Mouse (Mus musculus) liver (tissue): ENCODE data around the gene Slc5a4b.

Experiments
- DNase-seq: peaks from one replicate; pipeline ENCODE4 v3.0.0-alpha.2; 2020; ENCODE audit warnings: mixed read lengths

Gene Slc5a4b

GRCm38 (mm10) chr10:76035277-76035676 is 75.5 kb downstream of the Slc5a4b start:
- no peak for DNase-seq

GRCm38 (mm10) chr10:76034001-76034600 is 76.7 kb downstream of the Slc5a4b start:
- no peak for DNase-seq

- no peak for DNase-seq
Observed at GRCm38 (mm10) chr10:76033119-76033455, 77.7 kb downstream of the Slc5a4b start.

- peak; percentile 96 for DNase-seq
Observed at GRCm38 (mm10) chr10:76032402-76033118, 78.2 kb downstream of the Slc5a4b start, which contains the start of gene Zfp280b. Gene Zfp280b, plus strand, starts transcription at chr10:76032650.

GRCm38 (mm10) chr10:76031511-76032401 is 79.0 kb downstream of the Slc5a4b start:
- DNase-seq: no peak

GRCm38 (mm10) chr10:76030496-76030895 is 80.3 kb downstream of the Slc5a4b start:
- peak; percentile 30 for DNase-seq

GRCm38 (mm10) chr10:76029276-76029675 is 81.5 kb downstream of the Slc5a4b start:
- no peak for DNase-seq

GRCm38 (mm10) chr10:76028396-76028795 is 82.4 kb downstream of the Slc5a4b start:
- DNase-seq: no peak

GRCm38 (mm10) chr10:76028016-76028366 is 82.8 kb downstream of the Slc5a4b start:
- no peak for DNase-seq

- no peak for DNase-seq
Observed at GRCm38 (mm10) chr10:76027127-76028015, 83.4 kb downstream of the Slc5a4b start.

- DNase-seq: no peak
Observed at GRCm38 (mm10) chr10:76025470-76026190, 85.1 kb downstream of the Slc5a4b start.

GRCm38 (mm10) chr10:76023921-76024320 is 86.8 kb downstream of the Slc5a4b start:
- DNase-seq: no peak

GRCm38 (mm10) chr10:76021728-76022127 is 89.0 kb downstream of the Slc5a4b start:
- DNase-seq: no peak

- DNase-seq: no peak
Observed at GRCm38 (mm10) chr10:76016886-76017285, 93.9 kb downstream of the Slc5a4b start.

- no peak for DNase-seq
Observed at GRCm38 (mm10) chr10:76012922-76013321, 97.8 kb downstream of the Slc5a4b start.

- DNase-seq: no peak
Observed at GRCm38 (mm10) chr10:76009812-76010211, 100.9 kb downstream of the Slc5a4b start.
